Mouse (Mus musculus) forebrain, embryonic 11.5 days (tissue): ENCODE measurements at regions not wholly inside any gene's neighbourhood (a gene's known extent, or its start where the extent isn't known, plus 50 kb on each side); places are given as distances from the start of the nearest gene placed in this dataset.

Source experiments
- ATAC-seq: fragments of 200-750 bp; cut with Nextera tagmentation; replicated peaks from 2 replicates; pipeline ENCODE4 v1.8.0; 2017; ENCODE audit warnings: moderate TSS enrichment; ENCODE audit not compliant: low FRiP score
- DNase-seq: peaks from one replicate; pipeline ENCODE4 v3.0.0-alpha.2; 2017; ENCODE audit warnings: low spot score
- H3K27ac ChIP-seq: fragments of 300-500 bp; sonication (generic); 2 replicates; pipeline ENCODE4 v1.5.1; 2014; ENCODE audit warnings: low read depth, low read length
- H3K27me3 ChIP-seq: fragments of 300-500 bp; sonication (generic); 2 replicates; pipeline ENCODE4 v1.6.1; 2014; ENCODE audit warnings: mild to moderate bottlenecking, low read length, mixed read lengths; ENCODE audit not compliant: control insufficient read depth, insufficient read depth
- H3K36me3 ChIP-seq: fragments of 300-500 bp; sonication (generic); 2 replicates; pipeline ENCODE4 v1.6.1; 2014; ENCODE audit warnings: mild to moderate bottlenecking, low read length, moderate library complexity, mixed read lengths; ENCODE audit not compliant: control insufficient read depth, insufficient read depth
- H3K4me1 ChIP-seq: fragments of 300-500 bp; sonication (generic); replicated peaks from 2 replicates; pipeline ENCODE4 v1.6.1; 2014; ENCODE audit warnings: low read length, mixed read lengths; ENCODE audit not compliant: control insufficient read depth, insufficient read depth
- H3K4me2 ChIP-seq: fragments of 300-500 bp; sonication (generic); 2 replicates; pipeline ENCODE4 v1.6.1; 2014; ENCODE audit warnings: low read depth, mild to moderate bottlenecking, low read length, moderate library complexity, mixed read lengths; ENCODE audit not compliant: severe bottlenecking
- H3K4me3 ChIP-seq: fragments of 300-500 bp; sonication (generic); 2 replicates; pipeline ENCODE4 v1.5.1; 2014; ENCODE audit warnings: low read depth, low read length
- H3K9ac ChIP-seq: fragments of 300-500 bp; sonication (generic); 2 replicates; pipeline ENCODE4 v1.6.1; 2014; ENCODE audit warnings: low read length
- H3K9me3 ChIP-seq: fragments of 300-500 bp; sonication (generic); 2 replicates; pipeline ENCODE4 v1.6.1; 2016; ENCODE audit warnings: low read length, mixed read lengths; ENCODE audit not compliant: control insufficient read depth
- WGBS: fragments of 180-500 bp; shearing (Covaris S2); extraction: QIAGEN DNeasy Blood & Tissue Kit; methylation state at CpG from one replicate; pipeline ENCODE4 v1.1.7; 2014; 5-methylcytosine and 5-hydroxymethylcytosine counted together

DNA sequence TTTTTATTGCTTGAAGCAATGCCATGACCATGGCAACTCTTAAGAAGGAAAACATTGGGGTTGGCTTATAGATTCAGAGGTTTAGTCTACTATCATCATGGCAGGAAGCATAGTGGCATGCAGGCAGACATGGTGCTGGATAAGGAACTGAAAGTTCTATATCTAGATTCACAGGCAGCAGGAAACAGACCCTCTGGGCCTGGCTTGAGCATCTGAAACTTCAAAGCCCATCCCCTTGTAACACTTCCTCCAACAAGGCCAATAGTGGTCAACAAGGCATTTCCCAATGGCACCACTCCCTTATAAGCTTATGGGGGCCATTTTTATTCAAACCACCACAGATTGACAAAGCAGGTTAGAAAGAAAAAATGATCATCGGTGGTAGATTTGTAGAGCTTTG is 548.5 kb upstream of the Arid1b start:
- Histone ChIP-seq H3K9me3 (no peaks in the 10 kb centered on the region), H3K4me2 (no peak overlapping the region), H3K4me3 (no peak overlapping the region), H3K9ac (no peak overlapping the region), H3K36me3 (no peaks in the 10 kb centered on the region), H3K27me3 (no peaks in the 10 kb centered on the region), H3K27ac (no peak overlapping the region), H3K4me1 (no peaks in the 10 kb centered on the region)
- WGBS: 92% methylated on average over 1 of the region's 1 CpGs
- DNase-seq (no peak), ATAC-seq (no peak)

DNA sequence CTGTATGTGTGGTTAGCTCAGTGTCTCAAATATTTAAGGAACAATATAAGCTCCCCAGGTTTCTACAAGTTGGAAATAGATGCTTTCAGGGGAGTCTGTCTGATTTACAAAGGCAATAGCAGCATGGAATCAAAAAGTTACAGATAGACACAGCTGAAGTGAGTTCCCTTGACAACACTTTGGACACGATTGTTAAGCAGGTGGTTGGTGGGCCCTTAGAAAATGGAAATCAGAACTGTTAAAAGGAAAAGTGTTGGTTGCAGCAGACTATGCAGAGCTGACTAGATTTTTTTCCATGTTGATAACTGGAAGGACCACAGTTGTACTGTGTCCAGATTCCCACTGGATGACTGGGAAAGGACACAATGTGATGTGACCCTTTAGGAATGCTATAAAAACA is 536.6 kb upstream of the Arid1b start:
- H3K36me3 ChIP-seq: no peaks in the 10 kb centered on the region
- WGBS: 87% methylated on average over 1 of the region's 1 CpGs

DNA sequence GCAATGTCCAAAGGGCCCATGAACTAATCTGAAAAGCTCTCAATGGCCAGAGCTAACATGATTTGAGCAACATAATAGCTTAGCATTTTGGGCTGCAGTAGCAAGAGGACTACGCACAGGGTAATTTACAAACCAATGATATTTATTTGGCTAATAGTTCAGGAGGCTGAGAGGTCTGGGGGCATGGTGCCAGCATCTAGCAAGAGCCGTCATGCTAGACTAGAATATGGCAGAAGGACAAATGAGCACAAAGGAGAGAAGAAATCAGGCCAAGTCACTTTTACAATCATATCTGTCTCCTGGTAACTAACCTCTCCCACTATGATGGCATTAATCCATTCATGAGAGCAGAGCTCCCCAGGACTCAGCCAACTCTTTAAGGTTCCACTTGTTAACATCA is 532.6 kb upstream of the Arid1b start:
- H3K27ac ChIP-seq: no peak overlapping the region
- ATAC-seq (no peak), DNase-seq (no peak)
- 92% methylated on average over 2 of the region's 2 CpGs for WGBS
- no peak overlapping the region for H3K9ac ChIP-seq
- H3K27me3 ChIP-seq: no peaks in the 10 kb centered on the region
- H3K9me3 ChIP-seq: no peaks in the 10 kb centered on the region
- no peak overlapping the region for H3K4me2 ChIP-seq
- H3K4me3 ChIP-seq: no peak overlapping the region
- no peaks in the 10 kb centered on the region for H3K36me3 ChIP-seq
- H3K4me1 ChIP-seq: no peaks in the 10 kb centered on the region

More for the DNA sequence above, 536.6 kb upstream of the Arid1b start:
- Histone ChIP-seq H3K27me3 (no peaks in the 10 kb centered on the region), H3K4me1 (no peaks in the 10 kb centered on the region), H3K27ac (no peak overlapping the region), H3K9ac (no peak overlapping the region), H3K4me3 (no peak overlapping the region), H3K9me3 (no peaks in the 10 kb centered on the region), H3K4me2 (no peak overlapping the region)
- DNase-seq (no peak), ATAC-seq (no peak)

DNA sequence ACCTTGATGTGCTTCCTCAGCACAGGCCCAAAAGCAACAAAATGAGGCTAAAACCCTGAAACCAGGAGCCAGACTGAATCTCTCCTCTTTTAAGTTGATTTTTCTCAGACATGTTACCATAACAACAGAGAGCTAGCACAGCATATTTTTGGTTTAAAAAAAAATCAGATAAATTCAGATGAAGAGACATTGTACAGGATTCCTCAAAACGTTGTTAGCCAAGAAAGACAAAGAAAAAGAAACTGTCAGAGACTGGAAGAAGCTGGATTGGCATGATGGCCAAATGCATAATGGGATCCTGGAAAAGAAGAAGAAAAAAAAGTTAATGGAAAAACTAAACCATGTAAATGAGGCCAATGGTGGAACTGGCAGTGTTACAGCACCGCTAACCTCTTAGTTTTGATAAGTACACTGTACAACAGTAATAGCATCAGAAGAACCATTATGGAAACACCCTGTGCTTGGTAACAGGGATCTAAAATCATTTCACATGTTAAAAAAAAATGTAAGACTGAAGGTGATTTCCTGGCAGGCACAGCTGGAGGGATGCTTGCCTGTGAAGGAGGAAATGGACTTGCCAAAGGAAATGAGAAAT is 529.7 kb upstream of the Arid1b start:
- ATAC-seq (no peak), DNase-seq (no peak)
- H3K36me3 ChIP-seq: no peaks in the 10 kb centered on the region
- no peaks in the 10 kb centered on the region for H3K9me3 ChIP-seq
- no peak overlapping the region for H3K4me2 ChIP-seq
- H3K4me3 ChIP-seq: no peak overlapping the region
- WGBS: 79% methylated on average over 2 of the region's 2 CpGs
- no peak overlapping the region for H3K27ac ChIP-seq
- H3K9ac ChIP-seq: no peak overlapping the region
- H3K4me1 ChIP-seq: no peaks in the 10 kb centered on the region
- H3K27me3 ChIP-seq: no peaks in the 10 kb centered on the region

DNA sequence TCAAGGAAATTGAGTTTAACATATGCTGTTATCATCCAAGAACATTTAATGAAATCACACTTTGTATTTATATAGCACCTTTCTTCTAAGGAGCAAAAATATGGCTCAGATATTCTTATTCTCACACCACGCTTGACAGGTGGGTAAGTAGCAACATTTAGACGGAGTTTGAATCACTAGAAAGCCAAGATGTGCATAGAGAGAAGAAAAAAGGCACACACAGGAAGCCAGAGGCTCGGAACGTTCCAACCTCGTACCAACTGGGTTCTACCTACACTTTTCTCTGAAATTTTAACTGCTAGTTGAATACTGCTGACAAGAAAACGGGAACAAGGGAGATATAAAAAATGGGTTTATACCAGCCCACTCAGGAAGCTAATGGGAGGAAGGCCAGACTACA is 528.4 kb upstream of the Arid1b start:
- Histone ChIP-seq H3K9me3 (no peaks in the 10 kb centered on the region), H3K4me1 (no peaks in the 10 kb centered on the region), H3K9ac (no peak overlapping the region), H3K27ac (no peak overlapping the region), H3K27me3 (no peaks in the 10 kb centered on the region), H3K4me3 (no peak overlapping the region), H3K4me2 (no peak overlapping the region), H3K36me3 (no peaks in the 10 kb centered on the region)
- DNase-seq (no peak), ATAC-seq (no peak)
- WGBS: 86% methylated on average over 6 of the region's 6 CpGs

DNA sequence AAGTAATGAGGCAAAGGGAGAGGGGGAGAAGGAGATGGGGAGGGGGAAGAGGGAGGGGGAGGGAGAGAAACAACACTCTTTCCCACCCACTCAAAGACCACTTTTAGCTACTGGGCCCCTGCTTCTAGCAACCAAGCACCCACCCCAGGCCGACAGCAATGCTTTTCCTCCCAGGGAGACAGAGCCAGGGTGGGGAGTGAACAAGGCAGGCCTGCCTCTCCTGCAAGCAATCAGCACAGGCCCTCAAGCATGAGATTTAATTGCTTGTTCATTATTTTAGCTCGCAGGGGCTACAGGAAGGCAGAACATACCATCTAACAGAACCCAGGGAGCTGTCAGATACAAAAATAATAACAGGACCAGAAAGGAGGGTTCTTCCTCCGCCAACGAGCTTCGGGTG is 521.7 kb upstream of the Arid1b start:
- no peak for ATAC-seq
- Histone ChIP-seq H3K36me3 (no peaks in the 10 kb centered on the region), H3K9me3 (no peaks in the 10 kb centered on the region), H3K4me2 (no peak overlapping the region), H3K9ac (no peak overlapping the region), H3K27ac (no peak overlapping the region), H3K4me3 (no peak overlapping the region), H3K27me3 (no peaks in the 10 kb centered on the region), H3K4me1 (0 out of 2 replicates have a peak, but pooled peaks cover 3% of the 10 kb centered on the region)
- 59% methylated on average over 5 of the region's 5 CpGs for WGBS
- DNase-seq: no peak

DNA sequence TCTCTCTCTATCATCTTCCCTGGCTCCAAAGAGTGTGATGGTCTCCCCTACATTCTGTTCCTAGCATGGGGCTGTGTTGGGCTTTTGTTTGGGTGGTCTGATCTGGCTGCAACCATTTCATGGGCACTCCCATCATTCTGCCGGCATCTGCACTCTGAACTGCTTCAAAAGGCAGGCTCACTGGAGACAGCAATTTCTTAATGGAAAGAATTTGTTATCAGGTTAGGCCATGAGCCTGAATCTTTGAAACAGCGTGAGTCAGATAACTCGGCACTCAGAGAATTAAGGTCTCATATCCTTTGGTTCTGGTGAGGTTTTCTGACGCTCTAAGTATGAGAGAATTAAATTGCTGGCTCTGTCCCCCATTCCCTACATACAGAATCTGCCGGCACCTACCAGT is 519.8 kb upstream of the Arid1b start:
- Histone ChIP-seq H3K27ac (no peak overlapping the region), H3K27me3 (no peaks in the 10 kb centered on the region), H3K4me1 (0 out of 2 replicates have a peak, but pooled peaks cover 3% of the 10 kb centered on the region), H3K9ac (no peak overlapping the region), H3K9me3 (no peaks in the 10 kb centered on the region), H3K36me3 (no peaks in the 10 kb centered on the region), H3K4me2 (no peak overlapping the region), H3K4me3 (no peak overlapping the region)
- WGBS: 84% methylated on average over 5 of the region's 5 CpGs
- ATAC-seq: no peak
- no peak for DNase-seq

DNA sequence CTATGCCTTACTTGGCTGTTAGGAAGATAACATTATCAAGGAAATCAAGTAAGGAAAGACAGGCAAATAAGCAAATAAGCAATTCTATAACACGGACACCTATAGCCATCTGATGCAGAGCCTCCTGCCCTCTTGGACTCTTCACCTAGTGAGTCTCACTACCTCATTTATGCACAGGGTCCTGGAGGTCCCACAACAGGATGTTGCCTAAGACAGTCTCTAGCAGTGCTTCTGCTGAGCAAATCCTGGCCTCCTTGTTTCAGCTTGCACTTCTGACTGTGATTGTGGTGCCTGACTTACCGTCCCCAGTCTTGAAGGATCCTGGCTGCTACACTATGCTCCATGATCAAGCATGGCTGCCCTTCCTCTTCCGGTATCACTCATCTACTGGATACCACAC is 518.5 kb upstream of the Arid1b start:
- H3K9ac ChIP-seq: no peak overlapping the region
- no peaks in the 10 kb centered on the region for H3K27me3 ChIP-seq
- 0 out of 2 replicates have a peak, but pooled peaks cover 3% of the 10 kb centered on the region for H3K4me1 ChIP-seq
- no peak overlapping the region for H3K27ac ChIP-seq
- no peaks in the 10 kb centered on the region for H3K36me3 ChIP-seq
- DNase-seq (no peak), ATAC-seq (no peak)
- H3K4me2 ChIP-seq: no peak overlapping the region
- WGBS: 91% methylated on average over 3 of the region's 3 CpGs
- no peak overlapping the region for H3K4me3 ChIP-seq
- H3K9me3 ChIP-seq: no peaks in the 10 kb centered on the region

DNA sequence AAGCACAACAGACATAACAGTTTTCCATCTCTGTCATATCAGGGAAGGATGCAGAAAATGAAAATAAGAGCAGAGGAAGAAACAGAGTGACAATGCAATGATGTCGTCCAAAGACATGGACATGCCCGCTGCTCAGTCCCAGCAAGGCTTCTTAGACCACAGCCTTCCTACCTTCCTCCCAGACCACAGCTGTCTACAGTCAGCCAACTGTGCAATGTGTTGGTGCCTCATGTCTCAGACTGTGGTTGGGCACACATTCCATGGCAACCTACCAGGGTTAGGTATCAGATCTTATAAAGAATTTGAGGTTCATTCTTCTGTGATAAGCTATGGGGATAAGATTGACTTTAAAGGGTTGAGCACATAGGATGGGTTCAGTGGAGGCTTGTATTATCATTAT is 499.7 kb upstream of the Arid1b start:
- 90% methylated on average over 2 of the region's 2 CpGs for WGBS
- no peaks in the 10 kb centered on the region; the same call in 1 of the 2 replicates for H3K4me1 ChIP-seq
- no peak overlapping the region for H3K27ac ChIP-seq
- no peak for DNase-seq
- H3K4me2 ChIP-seq: no peak overlapping the region
- no peaks in the 10 kb centered on the region for H3K9me3 ChIP-seq
- H3K9ac ChIP-seq: no peak overlapping the region
- no peaks in the 10 kb centered on the region for H3K36me3 ChIP-seq
- H3K27me3 ChIP-seq: no peaks in the 10 kb centered on the region
- no peak for ATAC-seq
- H3K4me3 ChIP-seq: no peak overlapping the region
